Mouse (Mus musculus): ENCODE measurements around the gene Ppp4r4. TPM values are rescaled to one million over a fixed set of nuclear protein-coding genes. Genes with fewer than 3 reads are reported as not detected.
"Not testable (repeated sequence)": the region's sequence is repeated elsewhere in the genome, so short reads cannot be mapped to it uniquely, and the experiment has no call there.

Ppp4r4 gene
- polyA plus RNA-seq, 1 experiment from 2014 or later, result 3.6 TPM

DNA sequence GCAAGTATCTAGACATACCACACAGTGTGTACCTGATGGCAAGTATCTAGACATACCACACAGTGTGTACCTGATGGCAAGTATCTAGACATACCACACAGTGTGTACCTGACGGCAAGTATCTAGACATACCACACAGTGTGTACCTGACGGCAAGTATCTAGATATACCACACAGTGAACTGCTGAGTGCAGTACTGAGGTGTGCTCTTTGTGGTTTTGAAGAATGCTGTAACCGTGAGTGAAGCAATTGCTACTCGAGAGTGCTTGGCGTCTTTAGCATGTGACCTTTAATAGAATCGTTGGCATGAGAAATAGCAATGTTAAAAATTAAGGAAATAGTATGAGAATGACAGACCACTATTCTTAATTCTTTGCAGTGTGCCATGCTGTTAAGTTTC, 46.1 kb downstream of the Ppp4r4 start:
- not testable (repeated sequence) for H3K4me1 ChIP-seq (ENCODE audit: control insufficient read depth, insufficient read depth, low read length); H3K9ac ChIP-seq (ENCODE audit: low read depth, low read length); H3K27ac ChIP-seq (ENCODE audit: low read length); H3K36me3 ChIP-seq (ENCODE audit: control insufficient read depth, insufficient read depth, low read length); H3K9me3 ChIP-seq (replicated peaks; ENCODE audit: control insufficient read depth, low read length, poor library complexity, severe bottlenecking); H3K4me2 ChIP-seq (ENCODE audit: low read length); ATAC-seq; H3K27me3 ChIP-seq (ENCODE audit: control insufficient read depth, insufficient read depth, low read depth, low read length); H3K4me3 ChIP-seq (ENCODE audit: low read depth, low read length)
- WGBS, result 92% methylated on average over 6 of the region's 6 CpGs

DNA sequence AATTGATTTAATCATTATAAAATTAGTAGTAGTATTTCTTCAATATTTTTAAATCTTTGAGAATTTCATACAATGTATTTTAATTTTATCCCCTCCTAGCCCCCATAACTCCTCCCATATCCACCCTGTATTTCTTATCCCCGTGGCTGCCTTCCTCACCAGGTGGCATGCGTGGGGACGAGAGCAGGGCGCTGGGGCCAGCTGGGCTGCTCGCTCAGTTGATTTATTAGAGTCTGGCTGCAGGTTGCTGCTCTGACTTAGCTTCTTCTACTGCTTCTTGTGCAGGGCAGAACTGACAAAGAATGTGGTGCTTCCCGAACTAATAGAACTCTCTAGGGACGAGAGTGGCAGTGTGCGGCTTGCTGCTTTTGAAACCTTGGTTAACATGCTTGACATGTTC, 51.7 kb downstream of the Ppp4r4 start:
- Histone ChIP-seq H3K4me3 (ENCODE audit: low read depth, low read length) (no peak overlapping the region), H3K4me2 (ENCODE audit: low read length) (no peak overlapping the region), H3K36me3 (ENCODE audit: control insufficient read depth, insufficient read depth, low read length) (no peaks in the 10 kb centered on the region), H3K9ac (ENCODE audit: low read depth, low read length) (no peak overlapping the region), H3K27me3 (ENCODE audit: control insufficient read depth, insufficient read depth, low read depth, low read length) (no peaks in the 10 kb centered on the region), H3K4me1 (ENCODE audit: control insufficient read depth, insufficient read depth, low read length) (no peaks in the 10 kb centered on the region), H3K27ac (ENCODE audit: low read length) (no peak overlapping the region), H3K9me3 (replicated peaks; ENCODE audit: control insufficient read depth, low read length, poor library complexity, severe bottlenecking) (no peaks in the 10 kb centered on the region)
- no peak for ATAC-seq
- WGBS, result 86% methylated on average over 8 of the region's 8 CpGs

- Histone ChIP-seq H3K36me3 (ENCODE audit: control insufficient read depth, insufficient read depth, low read length) (no peaks in the 10 kb centered on the region), H3K9me3 (replicated peaks; ENCODE audit: control insufficient read depth, low read length, poor library complexity, severe bottlenecking) (no peaks in the 10 kb centered on the region), H3K4me2 (ENCODE audit: low read length) (no peak overlapping the region), H3K27me3 (ENCODE audit: control insufficient read depth, insufficient read depth, low read depth, low read length) (no peaks in the 10 kb centered on the region), H3K9ac (ENCODE audit: low read depth, low read length) (no peak overlapping the region), H3K4me1 (ENCODE audit: control insufficient read depth, insufficient read depth, low read length) (no peaks in the 10 kb centered on the region), H3K4me3 (ENCODE audit: low read depth, low read length) (no peak overlapping the region), H3K27ac (ENCODE audit: low read length) (no peak overlapping the region)
- no peak for ATAC-seq
- 69% methylated on average over 2 of the region's 2 CpGs for WGBS
These were observed 66.3 kb downstream of the Ppp4r4 start for GRCm38 (mm10) chr12:103598411-103598810.

DNA sequence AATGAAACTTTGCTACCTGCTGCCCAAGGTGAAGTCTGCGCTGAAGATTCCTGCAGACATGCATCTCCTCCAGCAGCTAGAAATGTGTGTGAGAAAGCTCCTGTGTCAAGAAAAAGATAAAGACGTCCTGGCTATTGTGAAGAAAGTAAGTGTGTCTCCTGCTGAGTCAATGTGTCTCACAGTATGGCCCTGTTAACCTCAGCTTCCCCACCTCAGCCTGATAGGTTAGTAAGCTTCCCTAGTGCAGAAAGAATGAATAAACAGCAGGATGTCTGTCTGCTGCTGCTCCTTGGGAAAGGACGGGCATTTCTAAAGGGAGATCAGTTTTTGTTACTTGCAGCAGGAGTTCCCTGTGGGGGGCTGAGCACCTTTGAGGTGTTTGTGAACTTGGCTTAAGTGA, 68.3 kb downstream of the Ppp4r4 start:
- no peak overlapping the region for H3K27ac ChIP-seq (ENCODE audit: low read length)
- no peak overlapping the region for H3K9ac ChIP-seq (ENCODE audit: low read depth, low read length)
- H3K9me3 ChIP-seq (replicated peaks; ENCODE audit: control insufficient read depth, low read length, poor library complexity, severe bottlenecking), result no peaks in the 10 kb centered on the region
- H3K27me3 ChIP-seq (ENCODE audit: control insufficient read depth, insufficient read depth, low read depth, low read length), result no peaks in the 10 kb centered on the region
- no peak overlapping the region for H3K4me3 ChIP-seq (ENCODE audit: low read depth, low read length)
- no peaks in the 10 kb centered on the region for H3K36me3 ChIP-seq (ENCODE audit: control insufficient read depth, insufficient read depth, low read length)
- H3K4me1 ChIP-seq (ENCODE audit: control insufficient read depth, insufficient read depth, low read length), result no peaks in the 10 kb centered on the region
- WGBS, result 10% methylated on average over 3 of the region's 3 CpGs
- ATAC-seq, result no peak
- H3K4me2 ChIP-seq (ENCODE audit: low read length), result no peak overlapping the region

GRCm38 (mm10) chr12:103601839-103602238, 69.8 kb downstream of the Ppp4r4 start:
- no peak overlapping the region for H3K4me3 ChIP-seq (ENCODE audit: low read depth, low read length)
- no peaks in the 10 kb centered on the region for H3K36me3 ChIP-seq (ENCODE audit: control insufficient read depth, insufficient read depth, low read length)
- H3K27me3 ChIP-seq (ENCODE audit: control insufficient read depth, insufficient read depth, low read depth, low read length), result no peaks in the 10 kb centered on the region
- ATAC-seq, result no peak
- no peaks in the 10 kb centered on the region for H3K9me3 ChIP-seq (replicated peaks; ENCODE audit: control insufficient read depth, low read length, poor library complexity, severe bottlenecking)
- H3K27ac ChIP-seq (ENCODE audit: low read length), result no peak overlapping the region
- H3K4me1 ChIP-seq (ENCODE audit: control insufficient read depth, insufficient read depth, low read length), result no peaks in the 10 kb centered on the region
- H3K4me2 ChIP-seq (ENCODE audit: low read length), result no peak overlapping the region
- H3K9ac ChIP-seq (ENCODE audit: low read depth, low read length), result no peak overlapping the region
- WGBS, result 88% methylated on average over 3 of the region's 3 CpGs

DNA sequence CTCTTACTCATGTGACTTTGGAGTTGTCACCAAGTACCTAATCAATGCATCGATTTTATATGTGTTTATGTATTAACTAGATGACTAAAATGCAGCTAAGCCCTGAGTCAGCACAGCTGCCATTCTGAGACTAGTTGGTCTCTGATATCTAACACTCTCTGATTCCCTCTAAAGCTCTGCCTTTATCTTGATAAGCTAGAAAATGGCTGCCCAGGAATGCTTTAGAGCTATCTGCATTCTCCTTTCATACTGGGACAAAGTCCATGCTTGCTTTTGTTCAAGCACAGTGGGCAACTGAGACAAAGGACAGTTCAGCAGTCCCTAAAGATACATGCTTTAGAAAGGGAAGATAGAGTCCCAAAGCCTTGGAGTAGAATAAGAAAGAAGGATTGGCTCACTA, 83.1 kb downstream of the Ppp4r4 start:
- no peak overlapping the region for H3K4me3 ChIP-seq (ENCODE audit: low read depth, low read length)
- 97% methylated on average over 1 of the region's 1 CpGs for WGBS
- ATAC-seq, result no peak
- no peaks in the 10 kb centered on the region for H3K27me3 ChIP-seq (ENCODE audit: control insufficient read depth, insufficient read depth, low read depth, low read length)
- no peak overlapping the region for H3K27ac ChIP-seq (ENCODE audit: low read length)
- H3K4me2 ChIP-seq (ENCODE audit: low read length), result no peak overlapping the region
- no peaks in the 10 kb centered on the region for H3K4me1 ChIP-seq (ENCODE audit: control insufficient read depth, insufficient read depth, low read length)
- H3K9ac ChIP-seq (ENCODE audit: low read depth, low read length), result no peak overlapping the region
- 0 out of 2 replicates have a peak, but pooled peaks cover 2% of the 10 kb centered on the region for H3K9me3 ChIP-seq (replicated peaks; ENCODE audit: control insufficient read depth, low read length, poor library complexity, severe bottlenecking)
- peaks cover 11% of the 10 kb centered on the region for H3K36me3 ChIP-seq (ENCODE audit: control insufficient read depth, insufficient read depth, low read length)

GRCm38 (mm10) chr12:103615734-103616133, 83.7 kb downstream of the Ppp4r4 start:
- Histone ChIP-seq H3K27ac (ENCODE audit: low read length) (no peak overlapping the region), H3K36me3 (ENCODE audit: control insufficient read depth, insufficient read depth, low read length) (peaks cover 7% of the 10 kb centered on the region), H3K9ac (ENCODE audit: low read depth, low read length) (no peak overlapping the region), H3K9me3 (replicated peaks; ENCODE audit: control insufficient read depth, low read length, poor library complexity, severe bottlenecking) (0 out of 2 replicates have a peak, but pooled peaks cover 2% of the 10 kb centered on the region), H3K4me2 (ENCODE audit: low read length) (no peak overlapping the region), H3K4me3 (ENCODE audit: low read depth, low read length) (no peak overlapping the region), H3K4me1 (ENCODE audit: control insufficient read depth, insufficient read depth, low read length) (no peaks in the 10 kb centered on the region), H3K27me3 (ENCODE audit: control insufficient read depth, insufficient read depth, low read depth, low read length) (no peaks in the 10 kb centered on the region)
- no peak for ATAC-seq
- 85% methylated on average over 4 of the region's 4 CpGs for WGBS

- H3K36me3 ChIP-seq (ENCODE audit: control insufficient read depth, insufficient read depth, low read length), result peaks cover 3% of the 10 kb centered on the region; the same call in 1 of the 2 replicates
- 0 out of 2 replicates have a peak, but pooled peaks cover 2% of the 10 kb centered on the region for H3K9me3 ChIP-seq (replicated peaks; ENCODE audit: control insufficient read depth, low read length, poor library complexity, severe bottlenecking)
- no peak overlapping the region for H3K4me2 ChIP-seq (ENCODE audit: low read length)
- no peak overlapping the region for H3K4me3 ChIP-seq (ENCODE audit: low read depth, low read length)
- no peak overlapping the region for H3K27ac ChIP-seq (ENCODE audit: low read length)
- ATAC-seq, result no peak
- no peaks in the 10 kb centered on the region for H3K4me1 ChIP-seq (ENCODE audit: control insufficient read depth, insufficient read depth, low read length)
- WGBS, result 91% methylated on average over 10 of the region's 10 CpGs
- no peak overlapping the region for H3K9ac ChIP-seq (ENCODE audit: low read depth, low read length)
- H3K27me3 ChIP-seq (ENCODE audit: control insufficient read depth, insufficient read depth, low read depth, low read length), result no peaks in the 10 kb centered on the region
These were observed 84.8 kb downstream of the Ppp4r4 start for GRCm38 (mm10) chr12:103616860-103617261.

- WGBS, result 75% methylated on average over 3 of the region's 3 CpGs
These were observed 99.1 kb downstream of the Ppp4r4 start, which contains the start of gene Serpina10 for GRCm38 (mm10) chr12:103631203-103631612. Serpina10 (minus strand) TSS chr12:103631444.

More at GRCm38 (mm10) chr12:103631203-103631612, 99.1 kb downstream of the Ppp4r4 start, which contains the start of gene Serpina10:
- no peaks in the 10 kb centered on the region for H3K27me3 ChIP-seq (ENCODE audit: control insufficient read depth, insufficient read depth, low read depth, low read length)
- H3K27ac ChIP-seq (ENCODE audit: low read length), result no peak within 1 kb of the TSS
- no peaks in the 10 kb centered on the region for H3K4me1 ChIP-seq (ENCODE audit: control insufficient read depth, insufficient read depth, low read length)
- H3K9me3 ChIP-seq (replicated peaks; ENCODE audit: control insufficient read depth, low read length, poor library complexity, severe bottlenecking), result no peaks in the 10 kb centered on the region
- no peak for ATAC-seq
- H3K9ac ChIP-seq (ENCODE audit: low read depth, low read length), result no peak within 1 kb of the TSS
- H3K4me3 ChIP-seq (ENCODE audit: low read depth, low read length), result no peak within 1 kb of the TSS
- no peak within 1 kb of the TSS for H3K4me2 ChIP-seq (ENCODE audit: low read length)
- H3K36me3 ChIP-seq (ENCODE audit: control insufficient read depth, insufficient read depth, low read length), result no peaks in the 10 kb centered on the region
